In the genomic region with DNA sequence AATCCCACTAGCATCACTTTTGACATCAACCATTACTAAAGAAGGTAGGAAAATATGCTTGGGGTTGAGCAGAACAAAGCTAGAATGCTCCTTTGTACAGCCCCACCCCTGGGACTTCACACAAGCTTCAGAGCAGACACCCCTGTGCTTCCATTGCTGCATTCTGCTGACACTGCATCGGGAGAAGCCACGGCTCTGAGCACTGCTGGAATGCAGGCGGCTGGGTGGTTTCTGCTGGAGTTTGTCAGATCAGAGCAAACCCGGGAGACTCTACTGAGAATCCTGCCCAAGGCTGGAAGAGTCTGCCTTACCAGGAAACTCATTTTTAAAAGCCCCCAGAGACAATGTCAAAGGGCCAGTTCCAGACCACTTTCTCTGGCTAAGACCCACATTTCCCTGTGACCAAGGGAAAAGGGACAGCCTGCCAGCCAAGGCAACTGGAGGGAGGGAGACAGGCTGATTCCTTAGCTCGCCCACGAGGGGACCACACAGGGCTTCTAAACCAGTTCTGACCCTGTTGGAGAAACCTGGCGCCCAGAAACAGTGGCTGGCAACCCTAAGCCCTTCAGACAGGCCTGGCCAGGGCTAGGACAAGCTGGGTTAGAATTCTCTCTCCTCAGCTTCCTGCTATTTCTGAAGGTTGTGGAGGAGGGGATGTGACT, we compare ENCODE assay signal across 8 mouse cellular contexts. TPM values are rescaled to one million over a fixed set of nuclear protein-coding genes. Genes with fewer than 3 reads are reported as not detected.
DNase-seq lines count a peak whose midpoint lies in the region; ATAC-seq lines count a peak whose summit lies in the region.

No protein-coding gene starts in this region.

- no peaks in the 10 kb centered on the region for H3K9me3 ChIP-seq in hindbrain, embryonic 13.5 days
- H3K9me3 ChIP-seq in hindbrain, embryonic 11.5 days (ENCODE audit: control insufficient read depth, low read length), result no peaks in the 10 kb centered on the region
- no peaks in the 10 kb centered on the region for H3K9me3 ChIP-seq in heart, embryonic 10.5 days
- H3K9me3 ChIP-seq in forebrain, embryonic 15.5 days, result no peaks in the 10 kb centered on the region

- H3K4me2 ChIP-seq in hindbrain, embryonic 13.5 days, result no peak overlapping the region
- H3K4me2 ChIP-seq in hindbrain, embryonic 11.5 days (replicated peaks; ENCODE audit: low read depth, low read length), result no peak overlapping the region
- H3K4me2 ChIP-seq in forebrain, embryonic 15.5 days (replicated peaks), result no peak overlapping the region

- ATAC-seq in hindbrain, embryonic 13.5 days (ENCODE audit: low FRiP score), result no peak
- no peak for ATAC-seq in hindbrain, embryonic 11.5 days (ENCODE audit: low FRiP score)
- ATAC-seq in granulocyte monocyte progenitor cell, adult 5-6 weeks (replicated peaks; ENCODE audit: poor library complexity, severe bottlenecking), result no peak
- ATAC-seq in forebrain, embryonic 15.5 days (replicated peaks), result no peak

- no peak overlapping the region for H3K4me3 ChIP-seq in hindbrain, embryonic 13.5 days
- no peak overlapping the region for H3K4me3 ChIP-seq in hindbrain, embryonic 11.5 days (ENCODE audit: low read depth, low read length)
- 0 out of 2 replicates have a peak overlapping the region, but pooled peaks have one; percentile 0 for H3K4me3 ChIP-seq in heart, embryonic 10.5 days
- H3K4me3 ChIP-seq in forebrain, embryonic 15.5 days, result no peak overlapping the region

- H3K36me3 ChIP-seq in hindbrain, embryonic 13.5 days, result peaks cover 7% of the 10 kb centered on the region
- no peaks in the 10 kb centered on the region for H3K36me3 ChIP-seq in hindbrain, embryonic 11.5 days (ENCODE audit: control insufficient read depth, insufficient read depth, low read length)
- peaks cover 9% of the 10 kb centered on the region; the same call in 1 of the 2 replicates for H3K36me3 ChIP-seq in heart, embryonic 10.5 days
- 0 out of 2 replicates have a peak, but pooled peaks cover 2% of the 10 kb centered on the region for H3K36me3 ChIP-seq in forebrain, embryonic 15.5 days

- H3K9ac ChIP-seq in hindbrain, embryonic 13.5 days, result no peak overlapping the region
- no peak overlapping the region for H3K9ac ChIP-seq in hindbrain, embryonic 11.5 days (ENCODE audit: low read depth, low read length)
- no peak overlapping the region for H3K9ac ChIP-seq in forebrain, embryonic 15.5 days (replicated peaks)

- DNase-seq in hindbrain, embryonic 11.5 days (ENCODE audit: low spot score), result no peak
- peak; percentile 64 for DNase-seq in Muller cell, postnatal 12 days (ENCODE audit: inconsistent ontology term)
- DNase-seq in heart, embryonic 10.5 days (ENCODE audit: low spot score), result no peak
- DNase-seq in kidney, postnatal 14 days, result peak; percentile 77
- no peak for DNase-seq in adrenal gland, postnatal 25 days

- no peaks in the 10 kb centered on the region for H3K27me3 ChIP-seq in hindbrain, embryonic 13.5 days
- H3K27me3 ChIP-seq in hindbrain, embryonic 11.5 days (ENCODE audit: control insufficient read depth, insufficient read depth, low read length), result no peaks in the 10 kb centered on the region
- H3K27me3 ChIP-seq in heart, embryonic 10.5 days (ENCODE audit: insufficient read depth, poor library complexity, severe bottlenecking), result no peaks in the 10 kb centered on the region
- no peaks in the 10 kb centered on the region for H3K27me3 ChIP-seq in forebrain, embryonic 15.5 days

- WGBS in hindbrain, embryonic 13.5 days, result 67% methylated on average over 7 of the region's 7 CpGs
- WGBS in hindbrain, embryonic 11.5 days, result 57% methylated on average over 7 of the region's 7 CpGs
- WGBS in heart, embryonic 10.5 days, result 32% methylated on average over 7 of the region's 7 CpGs
- whole genome bisulfite sequencing in forebrain, embryonic 15.5 days, result 70% methylated on average over 7 of the region's 7 CpGs

- H3K27ac ChIP-seq in hindbrain, embryonic 13.5 days, result peak overlapping the region; percentile 55
- no peak overlapping the region for H3K27ac ChIP-seq in hindbrain, embryonic 11.5 days (ENCODE audit: low read depth, low read length)
- peak overlapping the region; percentile 32 for H3K27ac ChIP-seq in heart, embryonic 10.5 days
- H3K27ac ChIP-seq in forebrain, embryonic 15.5 days (replicated peaks), result no peak overlapping the region

- peaks cover 22% of the 10 kb centered on the region for H3K4me1 ChIP-seq in hindbrain, embryonic 13.5 days (replicated peaks)
- no peaks in the 10 kb centered on the region for H3K4me1 ChIP-seq in hindbrain, embryonic 11.5 days (replicated peaks; ENCODE audit: control insufficient read depth, insufficient read depth, low read length)
- H3K4me1 ChIP-seq in heart, embryonic 10.5 days, result peaks cover 30% of the 10 kb centered on the region
- 0 out of 2 replicates have a peak, but pooled peaks cover 4% of the 10 kb centered on the region for H3K4me1 ChIP-seq in forebrain, embryonic 15.5 days

RNA-seq across cellular contexts. Expression of gene Atp6v0d1, which starts 21.2 kb away (rescaled TPM):
- 201 and 203 TPM in 2 replicates for polyA plus RNA-seq in hindbrain, embryonic 13.5 days (2015; fragmentation: Nextera tagmentation; extraction: Ambion mirVana)
- polyA plus RNA-seq in hindbrain, embryonic 11.5 days (2014; fragmentation: Nextera tagmentation; extraction: Ambion mirVana), result 141 and 155 TPM in 2 replicates
- polyA plus RNA-seq in heart, embryonic 10.5 days (2016; fragmentation: Nextera tagmentation; extraction: Ambion mirVana), result 69.7 and 70.6 TPM in 2 replicates
- total RNA-seq in adrenal gland, postnatal 25 days (2021), result 108 and 110 TPM in 2 replicates
- total RNA-seq in granulocyte monocyte progenitor cell, adult 5-6 weeks (2014; fragmentation: Nextera tagmentation), result 112 and 132 TPM in 2 replicates
- 47.1 and 47.3 TPM in 2 replicates for total RNA-seq in granulocyte monocyte progenitor cell, adult 5-6 weeks (2017)
- polyA plus RNA-seq in forebrain, embryonic 15.5 days (2015; fragmentation: Nextera tagmentation; extraction: Ambion mirVana), result 184 and 193 TPM in 2 replicates

RNA-seq across cellular contexts. Expression of gene Hsd11b2, which starts 26.1 kb away (rescaled TPM):
- 7.8 and 11.0 TPM in 2 replicates for polyA plus RNA-seq in hindbrain, embryonic 13.5 days (2015; fragmentation: Nextera tagmentation; extraction: Ambion mirVana)
- 19.6 and 21.1 TPM in 2 replicates for polyA plus RNA-seq in hindbrain, embryonic 11.5 days (2014; fragmentation: Nextera tagmentation; extraction: Ambion mirVana)
- polyA plus RNA-seq in heart, embryonic 10.5 days (2016; fragmentation: Nextera tagmentation; extraction: Ambion mirVana), result 14.8 and 37.5 TPM in 2 replicates
- 0.15 TPM in 1 of 2 replicates, not detected in the other for total RNA-seq in adrenal gland, postnatal 25 days (2021)
- total RNA-seq in granulocyte monocyte progenitor cell, adult 5-6 weeks (2014; fragmentation: Nextera tagmentation), result not detected in 2 replicates
- total RNA-seq in granulocyte monocyte progenitor cell, adult 5-6 weeks (2017), result not detected in 2 replicates
- polyA plus RNA-seq in forebrain, embryonic 15.5 days (2015; fragmentation: Nextera tagmentation; extraction: Ambion mirVana), result 1.4 and 1.7 TPM in 2 replicates

RNA-seq across cellular contexts. Expression of gene Zdhhc1, which starts 48.0 kb away (rescaled TPM):
- 30.9 and 34.3 TPM in 2 replicates for polyA plus RNA-seq in hindbrain, embryonic 13.5 days (2015; fragmentation: Nextera tagmentation; extraction: Ambion mirVana)
- polyA plus RNA-seq in hindbrain, embryonic 11.5 days (2014; fragmentation: Nextera tagmentation; extraction: Ambion mirVana), result 19.0 and 19.7 TPM in 2 replicates
- polyA plus RNA-seq in heart, embryonic 10.5 days (2016; fragmentation: Nextera tagmentation; extraction: Ambion mirVana), result 16.1 and 21.6 TPM in 2 replicates
- 17.7 and 20.6 TPM in 2 replicates for total RNA-seq in adrenal gland, postnatal 25 days (2021)
- total RNA-seq in granulocyte monocyte progenitor cell, adult 5-6 weeks (2014; fragmentation: Nextera tagmentation), result 1.8 and 10.4 TPM in 2 replicates
- 3.6 and 4.6 TPM in 2 replicates for total RNA-seq in granulocyte monocyte progenitor cell, adult 5-6 weeks (2017)
- 28.8 and 31.3 TPM in 2 replicates for polyA plus RNA-seq in forebrain, embryonic 15.5 days (2015; fragmentation: Nextera tagmentation; extraction: Ambion mirVana)

Comparison
In these comparisons a context has a peak if more than half of its experiments do, and no peak if none do; other contexts are left out.
1. H3K27ac ChIP-seq: peak in hindbrain, embryonic 13.5 days (single experiment) and heart, embryonic 10.5 days (single experiment); none in hindbrain, embryonic 11.5 days (single experiment) and forebrain, embryonic 15.5 days (single experiment).
2. DNase-seq: peak in Muller cell, postnatal 12 days (single experiment) and kidney, postnatal 14 days (single experiment); none in hindbrain, embryonic 11.5 days (single experiment), heart, embryonic 10.5 days (single experiment) and adrenal gland, postnatal 25 days (single experiment).